In the genomic region with DNA sequence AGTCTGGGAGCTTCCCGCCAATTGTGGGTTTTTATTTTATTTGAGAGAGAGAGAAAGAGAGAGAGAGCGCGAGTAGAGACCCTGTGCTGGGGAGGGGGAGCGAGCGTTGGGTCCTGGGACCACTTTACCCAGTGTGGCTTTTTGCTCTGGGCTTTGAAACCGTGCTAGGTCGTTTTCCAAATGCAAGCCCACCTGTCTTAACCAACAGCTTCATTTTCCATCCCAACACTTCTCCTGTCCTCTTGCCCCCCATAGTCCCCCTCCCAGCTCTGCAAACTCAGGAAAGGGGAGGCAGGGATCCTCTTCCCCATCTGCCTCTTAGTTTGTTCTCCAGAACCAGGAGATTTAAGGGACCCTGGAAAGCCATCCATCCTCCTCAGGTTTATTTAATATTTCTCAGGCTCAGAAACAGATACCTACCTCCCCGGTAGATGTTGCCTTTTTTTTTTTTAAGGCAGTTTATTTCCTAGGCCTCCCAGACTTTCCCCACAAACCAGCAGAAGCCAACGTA, we compare ENCODE assay signal across 10 mouse cellular contexts. TPM values are rescaled to one million over a fixed set of nuclear protein-coding genes. Genes with fewer than 3 reads are reported as not detected.
DNase-seq lines count a peak whose midpoint lies in the region; ATAC-seq and TF ChIP-seq lines count a peak whose summit lies in the region.
"Had no signal": no experiment of that assay in that cellular context is flagged by ENCODE, and none has a peak within 500 bp of the region (broad histone marks: within the 10 kb centered on the region; RNA-seq: fewer than 3 reads in every experiment).

No protein-coding gene starts in this region.

- no peaks in the 10 kb centered on the region for H3K36me3 ChIP-seq in heart, embryonic 12.5 days
- H3K36me3 ChIP-seq in E14TG2a.4 (ENCODE audit: insufficient read depth, low read length): no peaks in the 10 kb centered on the region
- no peaks in the 10 kb centered on the region for H3K36me3 ChIP-seq in embryonic facial prominence, embryonic 15.5 days
- H3K36me3 ChIP-seq in limb, embryonic 14.5 days (ENCODE audit: control insufficient read depth, insufficient read depth, low read length): no peaks in the 10 kb centered on the region

- H3K9ac ChIP-seq in heart, embryonic 12.5 days: peak overlapping the region; percentile 31; the same call in 1 of the 2 replicates
- no peak overlapping the region for H3K9ac ChIP-seq in embryonic facial prominence, embryonic 15.5 days
- H3K9ac ChIP-seq in limb, embryonic 14.5 days (ENCODE audit: low read depth, low read length, severe bottlenecking): peak overlapping the region; percentile 18; the same call in 1 of the 2 replicates

- no peak for TF ChIP-seq CTCF in E14TG2a.4 (conservative IDR thresholded peaks at IDR 0.05; ENCODE audit: low read length)

- TF ChIP-seq POLR2A in limb, embryonic 14.5 days (IDR thresholded peaks at IDR 0.05; ENCODE audit: borderline replicate concordance, extremely low read depth, insufficient read depth, insufficient read length): no peak

- 0 out of 2 replicates have a peak, but pooled peaks cover 4% of the 10 kb centered on the region for H3K9me3 ChIP-seq in heart, embryonic 12.5 days (replicated peaks)
- no peaks in the 10 kb centered on the region for H3K9me3 ChIP-seq in E14TG2a.4 (ENCODE audit: low read length)
- H3K9me3 ChIP-seq in embryonic facial prominence, embryonic 15.5 days (replicated peaks): no peaks in the 10 kb centered on the region
- no peaks in the 10 kb centered on the region for H3K9me3 ChIP-seq in limb, embryonic 14.5 days (ENCODE audit: control insufficient read depth, low read length)
- H3K9me3 ChIP-seq: megakaryocyte, embryonic 14.5 days had no signal

- ATAC-seq in heart, embryonic 12.5 days (ENCODE audit: insufficient number of reproducible peaks, low FRiP score): no peak
- no peak for ATAC-seq in embryonic facial prominence, embryonic 15.5 days (ENCODE audit: insufficient number of reproducible peaks, low FRiP score, low TSS enrichment, low read depth)
- no peak for ATAC-seq in limb, embryonic 14.5 days (ENCODE audit: low FRiP score, low read depth)

- peak overlapping the region; percentile 16; the same call in 1 of the 2 replicates for H3K27ac ChIP-seq in heart, embryonic 12.5 days (ENCODE audit: poor library complexity, severe bottlenecking)
- no peak overlapping the region for H3K27ac ChIP-seq in embryonic facial prominence, embryonic 15.5 days (replicated peaks)
- no peak overlapping the region for H3K27ac ChIP-seq in limb, embryonic 14.5 days (replicated peaks; ENCODE audit: low read depth, low read length)

- peak overlapping the region; percentile 62 for H3K4me2 ChIP-seq in heart, embryonic 12.5 days
- H3K4me2 ChIP-seq in embryonic facial prominence, embryonic 15.5 days (replicated peaks): no peak overlapping the region
- H3K4me2 ChIP-seq in limb, embryonic 14.5 days (replicated peaks; ENCODE audit: low read depth, low read length, severe bottlenecking): peak overlapping the region; percentile 51

- H3K4me1 ChIP-seq in heart, embryonic 12.5 days (replicated peaks): peaks cover 15% of the 10 kb centered on the region
- H3K4me1 ChIP-seq in E14TG2a.4 (replicated peaks; ENCODE audit: low read depth, low read length): peaks cover 35% of the 10 kb centered on the region
- peaks cover 15% of the 10 kb centered on the region; the same call in 1 of the 2 replicates for H3K4me1 ChIP-seq in embryonic facial prominence, embryonic 15.5 days
- peaks cover 4% of the 10 kb centered on the region; the same call in 1 of the 2 replicates for H3K4me1 ChIP-seq in limb, embryonic 14.5 days (ENCODE audit: control insufficient read depth, insufficient read depth, low read length)

- H3K27me3 ChIP-seq in heart, embryonic 12.5 days (replicated peaks): peaks cover 79% of the 10 kb centered on the region
- peaks cover 92% of the 10 kb centered on the region for H3K27me3 ChIP-seq in E14TG2a.4 (ENCODE audit: insufficient read depth, low read length)
- H3K27me3 ChIP-seq in embryonic facial prominence, embryonic 15.5 days: peaks cover 92% of the 10 kb centered on the region
- peaks cover 72% of the 10 kb centered on the region for H3K27me3 ChIP-seq in limb, embryonic 14.5 days (ENCODE audit: control insufficient read depth, insufficient read depth, low read length)

- 12% methylated on average over 9 of the region's 9 CpGs for WGBS in heart, embryonic 12.5 days
- 5% methylated on average over 9 of the region's 9 CpGs for WGBS in embryonic facial prominence, embryonic 15.5 days
- WGBS in limb, embryonic 14.5 days: 9% methylated on average over 9 of the region's 9 CpGs

- H3K4me3 ChIP-seq in heart, embryonic 12.5 days: peak overlapping the region; percentile 32
- peak overlapping the region; percentile 70 for H3K4me3 ChIP-seq in E14TG2a.4 (replicated peaks; ENCODE audit: low read length)
- 0 out of 2 replicates have a peak overlapping the region, but pooled peaks have one; percentile 2 for H3K4me3 ChIP-seq in embryonic facial prominence, embryonic 15.5 days (replicated peaks)
- H3K4me3 ChIP-seq in limb, embryonic 14.5 days (replicated peaks; ENCODE audit: low read length): peak overlapping the region; percentile 32
- H3K4me3 ChIP-seq: megakaryocyte, embryonic 14.5 days had no signal

- no peak for DNase-seq in heart, postnatal 4 days
- no peak for DNase-seq in limb, embryonic 14.5 days (ENCODE audit: low spot score)
- DNase-seq in embryo, embryonic 10 days (ENCODE audit: low spot score): no peak
- DNase-seq in gastrocnemius, adult 8-10 months (ENCODE audit: low spot score in 2 of 2): no peak
- no peak for DNase-seq in adipocyte (ENCODE audit: low spot score)
- DNase-seq: right cerebral cortex, postnatal 25 days had no signal

RNA-seq across cellular contexts. Expression of gene Hoxb2, which starts 4.5 kb away (rescaled TPM):
- 4.0 TPM in 2 replicates for polyA plus RNA-seq in heart, embryonic 12.5 days (2016; fragmentation: Nextera tagmentation; extraction: Ambion mirVana)
- total RNA-seq in heart, postnatal 4 days (2021): 1 to 10 TPM; 1.3 to 2.2 TPM
- 1.1 and 1.4 TPM in 2 replicates for polyA plus RNA-seq in embryonic facial prominence, embryonic 15.5 days (2015; fragmentation: Nextera tagmentation; extraction: Ambion mirVana)
- 9.6 and 9.9 TPM in 2 replicates for polyA plus RNA-seq in limb, embryonic 14.5 days (2012; rRNA removed)
- polyA plus RNA-seq in limb, embryonic 14.5 days (2014; fragmentation: Nextera tagmentation; extraction: Ambion mirVana): 4.2 and 5.8 TPM in 2 replicates
- under 1 TPM in 2 of 4 experiments, not detected in 2; 0.22 to 0.24 TPM for total RNA-seq in gastrocnemius, adult 8-10 months (2022)

RNA-seq across cellular contexts. Expression of gene Hoxb1, which starts 10.7 kb away (rescaled TPM):
- polyA plus RNA-seq in heart, embryonic 12.5 days (2016; fragmentation: Nextera tagmentation; extraction: Ambion mirVana): not detected in 2 replicates
- not detected for total RNA-seq in heart, postnatal 4 days (2021)
- not detected in 2 replicates for polyA plus RNA-seq in embryonic facial prominence, embryonic 15.5 days (2015; fragmentation: Nextera tagmentation; extraction: Ambion mirVana)
- 0.11 TPM in 1 of 2 replicates, not detected in the other for polyA plus RNA-seq in limb, embryonic 14.5 days (2012; rRNA removed)
- polyA plus RNA-seq in limb, embryonic 14.5 days (2014; fragmentation: Nextera tagmentation; extraction: Ambion mirVana): not detected in 2 replicates
- total RNA-seq in gastrocnemius, adult 8-10 months (2022): not detected

RNA-seq across cellular contexts. Expression of gene Hoxb3, which starts 31.7 kb away (rescaled TPM):
- polyA plus RNA-seq in heart, embryonic 12.5 days (2016; fragmentation: Nextera tagmentation; extraction: Ambion mirVana): 0.45 and 0.86 TPM in 2 replicates
- 1 to 10 TPM; 1.4 to 1.5 TPM for total RNA-seq in heart, postnatal 4 days (2021)
- 0.07 TPM in 1 of 2 replicates, not detected in the other for polyA plus RNA-seq in embryonic facial prominence, embryonic 15.5 days (2015; fragmentation: Nextera tagmentation; extraction: Ambion mirVana)
- polyA plus RNA-seq in limb, embryonic 14.5 days (2012; rRNA removed): 4.9 and 5.4 TPM in 2 replicates
- 0.18 and 0.69 TPM in 2 replicates for polyA plus RNA-seq in limb, embryonic 14.5 days (2014; fragmentation: Nextera tagmentation; extraction: Ambion mirVana)
- total RNA-seq in gastrocnemius, adult 8-10 months (2022): under 1 TPM; 0.24 to 0.40 (median 0.30) TPM

RNA-seq across cellular contexts. Expression of gene Hoxb4, which starts 36.8 kb away (rescaled TPM):
- 0.19 and 0.32 TPM in 2 replicates for polyA plus RNA-seq in heart, embryonic 12.5 days (2016; fragmentation: Nextera tagmentation; extraction: Ambion mirVana)
- 1 to 10 TPM in 1 of 2 experiments, under 1 TPM in 1; 0.74 to 1.0 TPM for total RNA-seq in heart, postnatal 4 days (2021)
- 0.11 TPM in 1 of 2 replicates, not detected in the other for polyA plus RNA-seq in embryonic facial prominence, embryonic 15.5 days (2015; fragmentation: Nextera tagmentation; extraction: Ambion mirVana)
- 2.3 and 2.5 TPM in 2 replicates for polyA plus RNA-seq in limb, embryonic 14.5 days (2012; rRNA removed)
- polyA plus RNA-seq in limb, embryonic 14.5 days (2014; fragmentation: Nextera tagmentation; extraction: Ambion mirVana): 0.17 and 0.28 TPM in 2 replicates
- total RNA-seq in gastrocnemius, adult 8-10 months (2022): under 1 TPM; 0.15 to 0.46 (median 0.21) TPM

RNA-seq across cellular contexts. Expression of gene Hoxb5, which starts 51.7 kb away (rescaled TPM):
- polyA plus RNA-seq in heart, embryonic 12.5 days (2016; fragmentation: Nextera tagmentation; extraction: Ambion mirVana): 0.14 and 1.9 TPM in 2 replicates
- total RNA-seq in heart, postnatal 4 days (2021): under 1 TPM in 1 of 2 experiments, not detected in 1; 0.32 TPM
- not detected in 2 replicates for polyA plus RNA-seq in embryonic facial prominence, embryonic 15.5 days (2015; fragmentation: Nextera tagmentation; extraction: Ambion mirVana)
- polyA plus RNA-seq in limb, embryonic 14.5 days (2012; rRNA removed): 1.8 TPM in 2 replicates
- polyA plus RNA-seq in limb, embryonic 14.5 days (2014; fragmentation: Nextera tagmentation; extraction: Ambion mirVana): 0.51 and 0.85 TPM in 2 replicates
- under 1 TPM; 0.29 to 0.49 (median 0.37) TPM for total RNA-seq in gastrocnemius, adult 8-10 months (2022)

Comparison
In these comparisons a context has a peak if more than half of its experiments do, and no peak if none do; other contexts are left out.
1. H3K4me3 ChIP-seq: peak in every context shown above with its lines; median percentile 70 in E14TG2a.4; 32 in heart, embryonic 12.5 days; 32 in limb, embryonic 14.5 days; 2 in embryonic facial prominence, embryonic 15.5 days.